Mouse (Mus musculus): ENCODE measurements at regions not wholly inside any gene's neighbourhood (a gene's known extent, or its start where the extent isn't known, plus 50 kb on each side); places are given as distances from the start of the nearest gene placed in this dataset.

DNA sequence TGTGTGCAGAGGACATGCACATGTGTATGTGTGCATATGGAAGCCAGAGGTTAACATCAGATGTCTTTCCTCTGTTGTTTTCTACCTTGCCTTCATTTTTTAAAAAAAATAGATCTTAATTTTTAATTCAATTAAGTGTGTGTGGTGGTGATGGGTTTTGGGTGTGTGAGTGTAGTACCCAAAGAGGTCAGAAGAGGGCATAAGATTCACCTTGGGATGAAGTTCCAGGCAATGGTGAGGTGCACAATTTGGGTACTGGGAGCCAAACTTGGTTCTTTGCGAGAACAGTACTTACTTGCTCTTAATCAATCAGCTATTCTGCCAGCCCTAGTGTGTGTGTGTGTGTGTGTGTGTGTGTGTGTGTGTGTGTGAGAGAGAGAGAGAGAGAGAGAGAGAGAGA, 106.9 kb upstream of the Gli2 start:
- ATAC-seq (no peak), DNase-seq (no peak)
- no peak overlapping the region for H3K9ac ChIP-seq
- H3K27me3 ChIP-seq (ENCODE audit: insufficient read depth, low read length): no peaks in the 10 kb centered on the region
- H3K36me3 ChIP-seq (ENCODE audit: insufficient read depth): no peaks in the 10 kb centered on the region
- H3K4me3 ChIP-seq (ENCODE audit: low read depth, low read length): no peak overlapping the region
- no peak for TF ChIP-seq CTCF (IDR thresholded peaks at IDR 0.05; ENCODE audit: low read depth)
- H3K9me3 ChIP-seq (ENCODE audit: low read length): no peaks in the 10 kb centered on the region
- no peak overlapping the region for H3K4me2 ChIP-seq (ENCODE audit: low read depth)
- no peak overlapping the region for H3K27ac ChIP-seq (ENCODE audit: low read depth, low read length)
- WGBS: 87% methylated on average over 1 of the region's 1 CpGs
- no peaks in the 10 kb centered on the region for H3K4me1 ChIP-seq (ENCODE audit: insufficient read depth)

DNA sequence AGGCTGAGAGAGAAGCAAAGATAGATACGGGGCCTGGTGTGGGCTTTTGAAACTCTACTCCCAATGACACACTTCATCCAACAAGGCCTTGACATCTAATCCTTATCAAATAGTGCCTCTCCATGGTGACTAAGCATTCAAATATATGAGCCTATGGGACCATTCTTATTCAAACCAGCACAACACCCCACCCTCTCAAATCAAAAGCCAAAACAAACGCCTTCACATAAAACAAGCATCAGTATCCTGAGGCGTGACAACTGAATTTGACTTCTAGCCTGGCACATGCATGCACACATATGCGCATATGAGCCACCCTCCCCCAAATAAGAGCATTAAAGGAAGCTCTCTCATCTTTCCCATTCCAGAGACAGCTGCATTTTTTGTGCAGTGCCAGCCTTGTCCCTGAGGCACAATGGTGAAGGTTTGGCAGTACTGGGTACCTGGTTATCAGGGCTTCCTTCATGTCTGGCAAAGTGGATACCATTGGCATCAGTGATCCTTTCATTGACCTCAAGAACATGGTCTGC, 103.8 kb upstream of the Gli2 start:
- no peak for TF ChIP-seq CTCF (IDR thresholded peaks at IDR 0.05; ENCODE audit: low read depth)
- Histone ChIP-seq H3K36me3 (ENCODE audit: insufficient read depth) (no peaks in the 10 kb centered on the region), H3K27me3 (ENCODE audit: insufficient read depth, low read length) (no peaks in the 10 kb centered on the region), H3K9me3 (ENCODE audit: low read length) (no peaks in the 10 kb centered on the region), H3K4me2 (ENCODE audit: low read depth) (no peak overlapping the region), H3K4me1 (ENCODE audit: insufficient read depth) (no peaks in the 10 kb centered on the region), H3K9ac (no peak overlapping the region), H3K4me3 (ENCODE audit: low read depth, low read length) (no peak overlapping the region), H3K27ac (ENCODE audit: low read depth, low read length) (no peak overlapping the region)
- WGBS: 87% methylated on average over 4 of the region's 4 CpGs
- DNase-seq (no peak), ATAC-seq (no peak)

DNA sequence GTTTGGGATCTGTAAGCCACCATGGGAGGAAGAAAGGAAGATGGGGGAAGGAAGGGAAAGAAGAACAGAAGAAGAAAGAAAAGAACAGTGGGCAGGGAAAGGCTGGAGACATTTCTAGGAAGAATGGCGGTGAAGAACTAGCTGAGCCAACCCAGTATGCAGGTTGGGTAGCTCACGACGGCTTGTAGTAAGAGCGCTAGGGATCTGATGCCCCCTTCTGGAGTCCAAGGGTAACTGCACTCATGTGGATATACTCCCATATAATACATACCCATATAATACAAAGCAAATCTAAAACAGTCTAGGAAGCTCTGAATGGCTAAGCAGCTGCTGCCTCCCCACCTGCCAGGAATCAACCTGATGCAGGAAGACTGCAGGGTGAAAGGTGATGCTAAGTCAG, 100.2 kb upstream of the Gli2 start:
- TF ChIP-seq CTCF (IDR thresholded peaks at IDR 0.05; ENCODE audit: low read depth): no peak
- no peaks in the 10 kb centered on the region for H3K4me1 ChIP-seq (ENCODE audit: insufficient read depth)
- WGBS: 100% methylated on average over 4 of the region's 4 CpGs

DNA sequence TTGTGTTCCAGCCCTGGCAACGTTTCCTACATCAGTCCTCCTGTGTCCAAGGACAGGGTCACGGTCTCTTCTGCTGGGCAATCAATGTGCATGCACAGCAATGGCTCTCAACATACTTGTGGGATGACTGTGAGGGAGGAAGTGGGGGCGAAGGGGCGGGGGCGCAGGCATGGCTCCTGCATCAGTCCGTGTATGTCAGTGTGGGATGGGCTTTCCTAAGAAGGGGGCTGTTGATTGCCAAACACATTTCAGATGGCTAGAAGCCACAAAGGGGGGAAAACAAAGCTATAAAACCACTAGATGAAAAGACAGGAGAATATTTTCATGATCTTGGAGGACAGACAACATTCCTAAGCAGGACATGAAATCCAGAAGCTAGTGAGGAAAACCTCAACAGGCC, 99.4 kb upstream of the Gli2 start:
- no peak for ATAC-seq
- no peak for TF ChIP-seq CTCF (IDR thresholded peaks at IDR 0.05; ENCODE audit: low read depth)
- WGBS: 88% methylated on average over 6 of the region's 6 CpGs
- Histone ChIP-seq H3K27ac (ENCODE audit: low read depth, low read length) (no peak overlapping the region), H3K9me3 (ENCODE audit: low read length) (no peaks in the 10 kb centered on the region), H3K4me2 (ENCODE audit: low read depth) (no peak overlapping the region), H3K9ac (no peak overlapping the region), H3K4me1 (ENCODE audit: insufficient read depth) (no peaks in the 10 kb centered on the region), H3K27me3 (ENCODE audit: insufficient read depth, low read length) (no peaks in the 10 kb centered on the region), H3K4me3 (ENCODE audit: low read depth, low read length) (no peak overlapping the region), H3K36me3 (ENCODE audit: insufficient read depth) (no peaks in the 10 kb centered on the region)
- no peak for DNase-seq

More for the DNA sequence above, 100.2 kb upstream of the Gli2 start:
- Histone ChIP-seq H3K9ac (no peak overlapping the region), H3K4me2 (ENCODE audit: low read depth) (no peak overlapping the region), H3K4me3 (ENCODE audit: low read depth, low read length) (no peak overlapping the region), H3K9me3 (ENCODE audit: low read length) (no peaks in the 10 kb centered on the region), H3K27me3 (ENCODE audit: insufficient read depth, low read length) (no peaks in the 10 kb centered on the region), H3K27ac (ENCODE audit: low read depth, low read length) (no peak overlapping the region), H3K36me3 (ENCODE audit: insufficient read depth) (no peaks in the 10 kb centered on the region)
- DNase-seq (no peak), ATAC-seq (no peak)

DNA sequence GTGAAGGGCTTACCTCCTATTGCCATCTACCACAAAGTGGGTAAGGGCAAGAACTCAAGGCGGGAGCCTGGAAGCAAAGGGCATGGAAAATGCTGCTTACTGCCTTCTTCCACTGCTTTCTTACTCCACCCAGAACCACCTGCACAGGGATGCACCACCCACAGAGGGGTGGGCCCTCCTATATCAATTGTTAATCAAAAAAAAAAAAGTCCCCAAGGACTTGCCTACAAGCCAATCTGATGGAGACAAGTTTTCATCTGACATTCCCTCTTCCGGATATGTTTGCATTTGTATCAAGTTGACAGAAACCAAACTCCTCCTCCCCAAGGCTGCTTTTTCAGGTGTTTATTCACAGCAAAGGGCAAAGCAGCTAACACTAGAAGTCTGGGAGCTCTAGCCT, 94.1 kb upstream of the Gli2 start:
- H3K27ac ChIP-seq (ENCODE audit: low read depth, low read length): no peak overlapping the region
- 89% methylated on average over 2 of the region's 2 CpGs for WGBS

DNA sequence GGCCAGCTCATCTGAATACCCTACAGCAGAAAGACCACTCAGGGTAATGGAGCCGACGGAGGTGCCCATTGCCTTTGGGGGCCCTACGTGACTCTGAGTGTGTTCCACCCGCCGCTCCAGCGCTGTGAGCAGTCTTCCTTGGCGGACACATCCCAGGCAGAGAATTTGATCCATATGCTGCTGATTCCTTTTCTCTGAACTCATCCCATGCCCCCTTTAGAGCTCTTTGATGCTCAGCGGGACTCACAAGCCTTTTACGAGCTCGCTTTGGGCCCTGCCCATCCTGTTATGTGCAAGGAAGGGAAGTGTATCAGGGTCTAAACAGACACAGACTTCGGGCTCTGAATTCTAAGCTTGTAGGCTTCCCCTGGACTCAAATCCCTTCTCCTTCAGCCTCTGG, 90.4 kb upstream of the Gli2 start:
- no peak for DNase-seq

More for the DNA sequence above, 94.1 kb upstream of the Gli2 start:
- Histone ChIP-seq H3K9me3 (ENCODE audit: low read length) (no peaks in the 10 kb centered on the region), H3K4me2 (ENCODE audit: low read depth) (no peak overlapping the region), H3K4me3 (ENCODE audit: low read depth, low read length) (no peak overlapping the region), H3K9ac (no peak overlapping the region), H3K36me3 (ENCODE audit: insufficient read depth) (no peaks in the 10 kb centered on the region), H3K4me1 (ENCODE audit: insufficient read depth) (no peaks in the 10 kb centered on the region), H3K27me3 (ENCODE audit: insufficient read depth, low read length) (no peaks in the 10 kb centered on the region)
- DNase-seq (no peak), ATAC-seq (no peak)
- TF ChIP-seq CTCF (IDR thresholded peaks at IDR 0.05; ENCODE audit: low read depth): no peak

DNA sequence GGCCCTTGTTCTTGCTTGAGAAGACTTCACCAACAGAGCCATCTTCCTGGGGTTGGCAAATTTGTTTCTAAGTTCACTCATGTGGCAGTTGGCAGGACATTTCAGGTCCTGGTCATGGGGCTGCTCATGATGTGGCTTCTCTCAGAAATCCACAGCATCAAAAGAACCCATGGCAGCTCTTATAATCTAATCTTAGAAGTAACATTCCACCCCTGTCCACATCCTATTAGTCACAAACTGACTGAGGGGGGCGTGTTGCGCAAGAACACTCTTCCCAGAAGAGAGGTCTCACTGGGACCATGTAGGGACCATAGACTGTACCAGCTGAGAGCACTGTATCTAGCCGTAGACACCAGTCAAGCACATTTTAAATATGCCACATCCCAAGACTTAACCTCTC, 75.6 kb upstream of the Gli2 start:
- ATAC-seq (no peak), DNase-seq (no peak)
- 98% methylated on average over 3 of the region's 3 CpGs for WGBS
- no peaks in the 10 kb centered on the region for H3K36me3 ChIP-seq (ENCODE audit: insufficient read depth)
- H3K4me3 ChIP-seq (ENCODE audit: low read depth, low read length): no peak overlapping the region
- no peaks in the 10 kb centered on the region for H3K9me3 ChIP-seq (ENCODE audit: low read length)
- no peak overlapping the region for H3K27ac ChIP-seq (ENCODE audit: low read depth, low read length)
- H3K9ac ChIP-seq: no peak overlapping the region
- TF ChIP-seq CTCF (IDR thresholded peaks at IDR 0.05; ENCODE audit: low read depth): no peak
- H3K4me2 ChIP-seq (ENCODE audit: low read depth): no peak overlapping the region
- H3K4me1 ChIP-seq (ENCODE audit: insufficient read depth): no peaks in the 10 kb centered on the region
- H3K27me3 ChIP-seq (ENCODE audit: insufficient read depth, low read length): no peaks in the 10 kb centered on the region

More for the DNA sequence above, 90.4 kb upstream of the Gli2 start:
- Histone ChIP-seq H3K9me3 (ENCODE audit: low read length) (no peaks in the 10 kb centered on the region), H3K36me3 (ENCODE audit: insufficient read depth) (no peaks in the 10 kb centered on the region), H3K4me3 (ENCODE audit: low read depth, low read length) (no peak overlapping the region), H3K4me2 (ENCODE audit: low read depth) (no peak overlapping the region), H3K4me1 (ENCODE audit: insufficient read depth) (no peaks in the 10 kb centered on the region), H3K9ac (no peak overlapping the region), H3K27ac (ENCODE audit: low read depth, low read length) (no peak overlapping the region), H3K27me3 (ENCODE audit: insufficient read depth, low read length) (no peaks in the 10 kb centered on the region)
- no peak for ATAC-seq
- no peak for TF ChIP-seq CTCF (IDR thresholded peaks at IDR 0.05; ENCODE audit: low read depth)
- WGBS: 59% methylated on average over 11 of the region's 11 CpGs

DNA sequence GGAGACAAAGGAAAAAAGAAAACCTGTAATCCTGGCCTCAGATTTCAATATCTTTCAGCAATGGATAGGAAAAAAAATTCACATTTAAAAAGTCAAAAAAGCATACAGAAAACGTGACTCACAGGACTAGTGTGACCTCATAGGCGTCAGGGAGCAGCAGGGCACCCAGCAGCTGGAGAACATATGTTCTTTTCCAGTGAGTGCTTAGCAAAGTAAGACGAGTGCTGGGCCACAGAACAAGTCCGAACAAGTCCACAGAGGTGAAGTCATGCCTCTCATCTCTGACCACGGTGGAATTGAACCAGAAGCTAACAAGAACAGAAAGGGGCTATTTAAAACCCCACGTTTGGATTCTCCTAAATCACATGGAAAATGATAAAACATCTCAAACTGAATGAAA, 72.1 kb upstream of the Gli2 start:
- no peak overlapping the region for H3K4me3 ChIP-seq (ENCODE audit: low read depth, low read length)
- DNase-seq (no peak), ATAC-seq (no peak)
- TF ChIP-seq CTCF (IDR thresholded peaks at IDR 0.05; ENCODE audit: low read depth): no peak
- H3K9ac ChIP-seq: no peak overlapping the region
- H3K36me3 ChIP-seq (ENCODE audit: insufficient read depth): no peaks in the 10 kb centered on the region
- H3K4me2 ChIP-seq (ENCODE audit: low read depth): no peak overlapping the region
- WGBS: 63% methylated on average over 6 of the region's 6 CpGs
- H3K4me1 ChIP-seq (ENCODE audit: insufficient read depth): no peaks in the 10 kb centered on the region
- no peaks in the 10 kb centered on the region for H3K27me3 ChIP-seq (ENCODE audit: insufficient read depth, low read length)
- no peaks in the 10 kb centered on the region for H3K9me3 ChIP-seq (ENCODE audit: low read length)
- H3K27ac ChIP-seq (ENCODE audit: low read depth, low read length): no peak overlapping the region
